Mouse (Mus musculus) lung, embryonic 15.5 days (tissue): ENCODE data around the gene Nap1l4. TPM values are rescaled to one million over a fixed set of nuclear protein-coding genes. Genes with fewer than 3 reads are reported as not detected.

Experiments
- ATAC-seq: fragments of 200-750 bp; cut with Nextera tagmentation; 2 replicates; pipeline ENCODE4 v1.8.0; 2017; ENCODE audit warnings: moderate number of reproducible peaks, borderline replicate concordance; ENCODE audit not compliant: low FRiP score, low TSS enrichment; ENCODE audit errors: extremely low read depth
- H3K27ac ChIP-seq: fragments of 300-500 bp; sonication (generic); 2 replicates; pipeline ENCODE4 v1.5.1; 2015; ENCODE audit warnings: moderate library complexity, mild to moderate bottlenecking, inconsistent platforms
- H3K27me3 ChIP-seq: fragments of 300-500 bp; sonication (generic); 2 replicates; pipeline ENCODE4 v1.6.1; 2015; ENCODE audit warnings: inconsistent platforms
- H3K36me3 ChIP-seq: fragments of 300-500 bp; sonication (generic); 2 replicates; pipeline ENCODE4 v1.6.1; 2015; ENCODE audit warnings: inconsistent platforms
- H3K4me1 ChIP-seq: fragments of 300-500 bp; sonication (generic); 2 replicates; pipeline ENCODE4 v1.6.1; 2015; ENCODE audit warnings: inconsistent platforms
- H3K4me2 ChIP-seq: fragments of 300-500 bp; sonication (generic); 2 replicates; pipeline ENCODE4 v1.6.1; 2015; ENCODE audit warnings: inconsistent platforms, mild to moderate bottlenecking, moderate library complexity
- H3K4me3 ChIP-seq: fragments of 300-500 bp; sonication (generic); 2 replicates; pipeline ENCODE4 v1.5.1; 2015; ENCODE audit warnings: mild to moderate bottlenecking, inconsistent platforms
- H3K9ac ChIP-seq: fragments of 300-500 bp; sonication (generic); 2 replicates; pipeline ENCODE4 v1.6.1; 2015; ENCODE audit warnings: inconsistent platforms
- H3K9me3 ChIP-seq: fragments of 300-500 bp; sonication (generic); 2 replicates; pipeline ENCODE4 v1.6.1; 2016; ENCODE audit warnings: inconsistent platforms
- WGBS: fragments of 180-500 bp; shearing (Covaris S2); methylation state at CpG from one replicate; pipeline ENCODE4 v1.1.7; 2015; 5-methylcytosine and 5-hydroxymethylcytosine counted together
- polyA plus RNA-seq: library from polyadenylated mRNA; unstranded; fragments of >200 nt; fragmentation: Nextera tagmentation; extraction: Ambion mirVana; gene quantifications from 2 replicates; pipeline ENCODE4 v1.2.1, GENCODE M21; 2015

The Nap1l4 gene
- polyA plus RNA-seq, 1 experiment from 2014 or later: 255 TPM

DNA sequence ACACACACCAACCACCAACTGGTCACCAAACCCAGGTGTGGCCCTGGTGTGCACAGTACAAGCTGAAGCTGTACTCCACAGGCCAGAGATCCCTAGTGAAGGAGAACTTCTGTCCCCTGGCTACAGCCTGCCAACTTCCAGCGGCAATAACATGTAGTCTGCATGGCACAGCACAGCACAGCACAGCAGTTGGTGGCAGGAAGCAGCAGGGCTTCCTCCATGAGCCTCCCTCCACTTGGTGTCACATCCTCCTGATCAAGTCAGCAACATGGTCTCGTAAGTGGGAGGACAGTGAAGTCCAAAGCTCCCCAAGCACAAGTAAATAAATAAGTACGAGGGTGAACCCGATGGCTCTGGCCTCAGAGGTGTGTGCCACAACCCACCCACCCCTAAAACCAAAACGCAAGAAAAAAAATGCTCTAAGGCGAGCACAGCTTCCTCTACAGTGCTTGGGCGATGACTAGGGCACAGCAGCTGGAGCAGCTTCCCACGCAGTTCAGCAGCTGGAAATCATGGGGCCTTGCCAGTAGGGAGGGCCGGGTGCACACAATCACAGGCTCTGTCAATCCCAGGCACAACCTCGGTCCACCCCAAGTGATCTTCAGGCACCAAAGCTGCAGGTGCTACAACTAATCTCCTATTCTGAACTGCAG is 35.0 kb downstream of the Nap1l4 start:
- H3K4me1 ChIP-seq: no peaks in the 10 kb centered on the region
- no peak overlapping the region for H3K9ac ChIP-seq
- no peak overlapping the region for H3K4me2 ChIP-seq
- no peaks in the 10 kb centered on the region for H3K27me3 ChIP-seq
- H3K27ac ChIP-seq: no peak overlapping the region
- H3K36me3 ChIP-seq: peaks cover 63% of the 10 kb centered on the region
- H3K4me3 ChIP-seq: no peak overlapping the region
- WGBS: 85% methylated on average over 10 of the region's 10 CpGs
- H3K9me3 ChIP-seq: no peaks in the 10 kb centered on the region
- ATAC-seq: peak; percentile 20; the same call in 1 of the 2 replicates

DNA sequence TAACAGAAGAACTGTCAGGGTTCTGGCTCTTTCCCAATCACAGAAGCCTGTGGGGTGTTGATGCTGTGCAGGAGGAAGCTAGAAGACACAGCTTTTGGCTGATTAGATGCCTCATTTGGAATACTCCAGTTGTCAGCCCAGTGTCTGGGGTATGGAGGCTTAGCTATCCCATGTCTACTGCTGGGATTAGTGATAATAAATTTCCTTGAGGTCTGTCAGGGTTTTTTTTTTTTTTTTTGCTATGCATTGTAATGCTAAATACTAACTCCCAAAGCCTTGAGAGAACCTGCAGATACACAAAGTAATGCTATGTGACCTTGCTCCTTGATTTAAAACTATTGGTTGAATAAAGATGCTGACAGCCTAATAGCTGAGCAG is 37.6 kb downstream of the Nap1l4 start:
- Histone ChIP-seq H3K27me3 (no peaks in the 10 kb centered on the region; the same call in 1 of the 2 replicates), H3K9me3 (no peaks in the 10 kb centered on the region), H3K4me3 (no peak overlapping the region), H3K4me1 (no peaks in the 10 kb centered on the region), H3K27ac (no peak overlapping the region), H3K4me2 (no peak overlapping the region), H3K36me3 (peaks cover 37% of the 10 kb centered on the region), H3K9ac (no peak overlapping the region)
- ATAC-seq: no peak

- no peak for ATAC-seq
- 79% methylated on average over 3 of the region's 3 CpGs for WGBS
- H3K36me3 ChIP-seq: peaks cover 31% of the 10 kb centered on the region
- H3K4me1 ChIP-seq: no peaks in the 10 kb centered on the region
- H3K27ac ChIP-seq: no peak overlapping the region
- no peak overlapping the region for H3K4me2 ChIP-seq
- no peak overlapping the region for H3K9ac ChIP-seq
- no peak overlapping the region for H3K4me3 ChIP-seq
- H3K9me3 ChIP-seq: no peaks in the 10 kb centered on the region
- no peaks in the 10 kb centered on the region; the same call in 1 of the 2 replicates for H3K27me3 ChIP-seq
These were observed 38.1 kb downstream of the Nap1l4 start for GRCm38 (mm10) chr7:143510593-143511334.

- 70% methylated on average over 1 of the region's 1 CpGs for WGBS
- no peak overlapping the region for H3K9ac ChIP-seq
These were observed 39.3 kb downstream of the Nap1l4 start for GRCm38 (mm10) chr7:143509566-143509965.

DNA sequence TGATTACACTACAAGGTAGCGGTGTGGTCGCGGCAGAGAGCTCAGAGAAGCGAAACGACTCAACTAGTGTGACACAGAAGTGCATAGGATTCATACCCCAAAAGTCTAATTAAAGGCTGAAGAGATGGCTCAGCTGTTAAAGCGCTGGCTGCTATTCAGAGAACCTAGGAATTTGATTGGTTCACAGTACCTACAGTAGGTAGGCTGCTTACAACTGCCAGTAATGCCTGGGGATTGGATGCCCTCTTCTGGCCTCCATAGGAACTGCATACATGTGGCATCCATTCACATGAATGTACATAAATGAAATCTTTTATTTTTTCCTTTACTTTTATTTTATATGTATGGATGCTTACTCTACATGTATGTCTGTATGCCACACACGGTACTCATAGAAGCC is 42.2 kb downstream of the Nap1l4 start:
- no peak overlapping the region for H3K27ac ChIP-seq
- WGBS: 30% methylated on average over 7 of the region's 7 CpGs
- H3K27me3 ChIP-seq: peaks cover 36% of the 10 kb centered on the region
- H3K4me2 ChIP-seq: no peak overlapping the region
- no peaks in the 10 kb centered on the region for H3K9me3 ChIP-seq
- no peaks in the 10 kb centered on the region for H3K36me3 ChIP-seq
- no peak for ATAC-seq
- H3K4me1 ChIP-seq: peaks cover 13% of the 10 kb centered on the region
- H3K4me3 ChIP-seq: no peak overlapping the region
- H3K9ac ChIP-seq: no peak overlapping the region

More at GRCm38 (mm10) chr7:143509566-143509965, 39.3 kb downstream of the Nap1l4 start:
- no peak for ATAC-seq
- peaks cover 7% of the 10 kb centered on the region; the same call in 1 of the 2 replicates for H3K27me3 ChIP-seq
- H3K36me3 ChIP-seq: peaks cover 19% of the 10 kb centered on the region
- no peak overlapping the region for H3K4me3 ChIP-seq
- no peak overlapping the region for H3K27ac ChIP-seq
- H3K9me3 ChIP-seq: no peaks in the 10 kb centered on the region
- H3K4me2 ChIP-seq: no peak overlapping the region
- no peaks in the 10 kb centered on the region for H3K4me1 ChIP-seq

GRCm38 (mm10) chr7:143506271-143506670 is 42.6 kb downstream of the Nap1l4 start:
- Histone ChIP-seq H3K27me3 (peaks cover 40% of the 10 kb centered on the region), H3K27ac (no peak overlapping the region), H3K4me2 (no peak overlapping the region), H3K36me3 (no peaks in the 10 kb centered on the region), H3K4me1 (peaks cover 16% of the 10 kb centered on the region), H3K9me3 (no peaks in the 10 kb centered on the region), H3K9ac (no peak overlapping the region), H3K4me3 (no peak overlapping the region)
- ATAC-seq: no peak
- 69% methylated on average over 7 of the region's 7 CpGs for WGBS

- 25% methylated on average over 11 of the region's 11 CpGs for WGBS
- peaks cover 44% of the 10 kb centered on the region for H3K27me3 ChIP-seq
These were observed 43.1 kb downstream of the Nap1l4 start for GRCm38 (mm10) chr7:143505823-143506222.

DNA sequence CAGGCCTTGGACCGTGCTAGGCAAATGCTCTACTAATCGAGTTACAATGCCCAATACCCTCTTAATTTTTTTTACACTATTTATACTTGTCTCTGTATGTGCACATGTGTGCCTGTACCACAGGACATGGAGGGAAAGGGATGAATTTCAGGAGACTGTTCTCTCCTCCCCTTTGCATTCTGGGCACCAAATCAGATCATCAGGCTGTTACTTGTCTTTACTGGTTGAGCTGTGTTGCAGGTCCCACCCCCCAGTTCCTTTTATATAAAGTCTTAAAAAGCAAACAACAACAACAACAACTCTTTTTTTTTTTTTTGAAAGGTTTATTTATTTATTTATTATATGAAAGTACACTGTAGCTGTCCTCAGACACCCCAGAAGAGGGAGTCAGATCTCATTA is 43.5 kb downstream of the Nap1l4 start:
- Histone ChIP-seq H3K4me2 (no peak overlapping the region), H3K9me3 (no peaks in the 10 kb centered on the region), H3K9ac (no peak overlapping the region), H3K27me3 (peaks cover 48% of the 10 kb centered on the region), H3K36me3 (no peaks in the 10 kb centered on the region), H3K27ac (no peak overlapping the region), H3K4me1 (peaks cover 16% of the 10 kb centered on the region), H3K4me3 (no peak overlapping the region)
- no peak for ATAC-seq
- 85% methylated on average over 2 of the region's 2 CpGs for whole genome bisulfite sequencing

More at GRCm38 (mm10) chr7:143505823-143506222, 43.1 kb downstream of the Nap1l4 start:
- peaks cover 16% of the 10 kb centered on the region for H3K4me1 ChIP-seq
- H3K9me3 ChIP-seq: no peaks in the 10 kb centered on the region
- H3K36me3 ChIP-seq: no peaks in the 10 kb centered on the region
- no peak overlapping the region for H3K9ac ChIP-seq
- H3K4me3 ChIP-seq: no peak overlapping the region
- peak; percentile 20; the same call in 1 of the 2 replicates for ATAC-seq
- H3K4me2 ChIP-seq: no peak overlapping the region
- no peak overlapping the region for H3K27ac ChIP-seq

- Histone ChIP-seq H3K4me2 (no peak overlapping the region), H3K36me3 (no peaks in the 10 kb centered on the region), H3K27ac (no peak overlapping the region), H3K4me3 (no peak overlapping the region), H3K9me3 (no peaks in the 10 kb centered on the region), H3K27me3 (peaks cover 58% of the 10 kb centered on the region), H3K4me1 (peaks cover 16% of the 10 kb centered on the region), H3K9ac (no peak overlapping the region)
- 63% methylated on average over 6 of the region's 6 CpGs for WGBS
- no peak for ATAC-seq
These were observed 45.0 kb downstream of the Nap1l4 start for GRCm38 (mm10) chr7:143503926-143504325.

- Histone ChIP-seq H3K27ac (no peak within 1 kb of the TSS; the same call in 1 of the 2 replicates), H3K4me3 (peak within 1 kb of the TSS; percentile 41), H3K4me2 (peak within 1 kb of the TSS; percentile 81), H3K9ac (peak within 1 kb of the TSS; percentile 19; the same call in 1 of the 2 replicates), H3K36me3 (no peaks in the 10 kb centered on the region), H3K4me1 (peaks cover 16% of the 10 kb centered on the region), H3K27me3 (peaks cover 58% of the 10 kb centered on the region), H3K9me3 (no peaks in the 10 kb centered on the region)
- WGBS: under 1% methylated on average over 51 of the region's 51 CpGs
- ATAC-seq: no peak
These were observed 46.3 kb downstream of the Nap1l4 start, which contains the start of gene Phlda2 for GRCm38 (mm10) chr7:143502418-143503200. Gene Phlda2 (minus strand): TSS chr7:143503150.

DNA sequence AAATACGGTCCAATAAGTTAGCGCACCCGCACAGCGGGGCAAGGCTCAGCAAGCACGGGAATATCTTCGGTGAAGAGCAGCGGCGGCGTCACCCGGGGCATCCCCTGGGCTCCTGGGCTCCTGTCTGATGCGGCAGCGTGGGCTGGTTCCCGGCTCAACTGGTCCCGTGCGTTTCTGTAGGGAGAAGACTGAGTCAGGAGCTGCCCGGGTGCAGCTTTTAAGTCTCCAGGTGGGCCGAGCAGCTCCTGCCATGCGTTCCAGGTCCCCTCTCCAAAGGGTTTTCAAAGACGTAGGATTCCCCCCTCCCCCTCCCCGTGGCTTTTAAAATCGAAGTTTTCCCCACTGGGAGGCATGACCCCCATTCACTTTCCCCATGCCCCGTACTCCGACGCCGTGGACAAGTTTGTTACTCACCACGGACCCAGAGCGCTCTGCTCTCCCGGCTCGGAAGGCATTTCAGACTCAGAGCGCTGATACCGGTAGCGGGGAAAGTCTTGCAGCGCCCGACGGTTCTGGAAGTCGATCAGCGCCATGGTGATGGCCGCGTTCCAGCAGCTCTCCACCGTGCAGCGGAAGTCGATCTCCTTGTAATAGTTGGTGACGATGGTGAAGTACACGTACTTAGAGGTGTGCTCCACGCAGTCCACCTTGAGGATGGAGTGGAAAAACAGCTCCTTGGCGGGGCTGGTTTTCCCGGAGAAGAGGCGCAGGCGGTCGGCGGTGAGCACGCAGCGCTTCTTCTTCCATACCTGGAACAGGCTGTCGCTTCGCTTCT is 47.1 kb downstream of the Nap1l4 start:
- Histone ChIP-seq H3K27ac (no peak overlapping the region; the same call in 1 of the 2 replicates), H3K27me3 (peaks cover 58% of the 10 kb centered on the region)

More for the DNA sequence above, 47.1 kb downstream of the Nap1l4 start:
- Histone ChIP-seq H3K4me1 (peaks cover 16% of the 10 kb centered on the region), H3K36me3 (no peaks in the 10 kb centered on the region), H3K4me2 (peak overlapping the region; percentile 81), H3K9ac (peak overlapping the region; percentile 19; the same call in 1 of the 2 replicates), H3K9me3 (no peaks in the 10 kb centered on the region), H3K4me3 (peak overlapping the region; percentile 41)
- under 1% methylated on average over 55 of the region's 55 CpGs for WGBS
- ATAC-seq: no peak
